Mouse (Mus musculus): ENCODE results near the gene Rapgefl1. TPM values are rescaled to one million over a fixed set of nuclear protein-coding genes. Genes with fewer than 3 reads are reported as not detected.

Gene Rapgefl1
- polyA plus RNA-seq, 1 experiment from 2014 or later, result 13.0 TPM

- H3K27me3 ChIP-seq, result no peaks in the 10 kb centered on the region
- no peaks in the 10 kb centered on the region for H3K9me3 ChIP-seq (replicated peaks)
- peaks cover 15% of the 10 kb centered on the region for H3K4me1 ChIP-seq
- H3K4me3 ChIP-seq (replicated peaks), result peak within 1 kb of the TSS; percentile 70
- peak within 1 kb of the TSS; percentile 93 for H3K27ac ChIP-seq (replicated peaks)
- peaks cover 18% of the 10 kb centered on the region for H3K36me3 ChIP-seq
- 8% methylated on average over 40 of the region's 41 CpGs for WGBS
- peak within 1 kb of the TSS; percentile 59 for H3K9ac ChIP-seq
- peak; percentile 93 for ATAC-seq (ENCODE audit: insufficient number of reproducible peaks, low FRiP score, low TSS enrichment, low read depth)
- peak within 1 kb of the TSS; percentile 72 for H3K4me2 ChIP-seq (replicated peaks)
Observed at GRCm38 (mm10) chr11:98863028-98863750, 26.6 kb downstream of the Rapgefl1 start, which contains the start of gene Wipf2. Gene Wipf2, plus strand, starts transcription at chr11:98863638.

GRCm38 (mm10) chr11:98863751-98864429, 27.3 kb downstream of the Rapgefl1 start:
- under 1% methylated on average over 33 of the region's 39 CpGs for WGBS
- peaks cover 15% of the 10 kb centered on the region for H3K4me1 ChIP-seq

GRCm38 (mm10) chr11:98867293-98867692, 30.7 kb downstream of the Rapgefl1 start:
- Histone ChIP-seq H3K4me1 (peaks cover 25% of the 10 kb centered on the region), H3K27me3 (no peaks in the 10 kb centered on the region), H3K4me3 (replicated peaks) (no peak overlapping the region), H3K27ac (replicated peaks) (no peak overlapping the region), H3K9me3 (replicated peaks) (no peaks in the 10 kb centered on the region), H3K4me2 (replicated peaks) (no peak overlapping the region), H3K36me3 (peaks cover 27% of the 10 kb centered on the region), H3K9ac (no peak overlapping the region)
- 84% methylated on average over 12 of the region's 12 CpGs for WGBS
- ATAC-seq (ENCODE audit: insufficient number of reproducible peaks, low FRiP score, low TSS enrichment, low read depth), result no peak

More at GRCm38 (mm10) chr11:98863751-98864429, 27.3 kb downstream of the Rapgefl1 start:
- peak overlapping the region; percentile 70 for H3K4me3 ChIP-seq (replicated peaks)
- no peaks in the 10 kb centered on the region for H3K9me3 ChIP-seq (replicated peaks)
- peak overlapping the region; percentile 59 for H3K9ac ChIP-seq
- peak overlapping the region; percentile 72 for H3K4me2 ChIP-seq (replicated peaks)
- H3K27ac ChIP-seq (replicated peaks), result peak overlapping the region; percentile 93
- peaks cover 19% of the 10 kb centered on the region for H3K36me3 ChIP-seq
- no peaks in the 10 kb centered on the region for H3K27me3 ChIP-seq
- peak; percentile 75 for ATAC-seq (ENCODE audit: insufficient number of reproducible peaks, low FRiP score, low TSS enrichment, low read depth)

GRCm38 (mm10) chr11:98869906-98870305, 33.3 kb downstream of the Rapgefl1 start:
- WGBS, result 86% methylated on average over 8 of the region's 8 CpGs
- H3K36me3 ChIP-seq, result peaks cover 32% of the 10 kb centered on the region
- no peak overlapping the region for H3K27ac ChIP-seq (replicated peaks)
- ATAC-seq (ENCODE audit: insufficient number of reproducible peaks, low FRiP score, low TSS enrichment, low read depth), result no peak
- no peak overlapping the region for H3K4me3 ChIP-seq (replicated peaks)
- peaks cover 13% of the 10 kb centered on the region for H3K4me1 ChIP-seq
- no peak overlapping the region for H3K4me2 ChIP-seq (replicated peaks)
- H3K9me3 ChIP-seq (replicated peaks), result no peaks in the 10 kb centered on the region
- no peak overlapping the region for H3K9ac ChIP-seq
- no peaks in the 10 kb centered on the region for H3K27me3 ChIP-seq

- WGBS, result 77% methylated on average over 5 of the region's 5 CpGs
- peaks cover 32% of the 10 kb centered on the region for H3K36me3 ChIP-seq
- ATAC-seq (ENCODE audit: insufficient number of reproducible peaks, low FRiP score, low TSS enrichment, low read depth), result no peak
Observed at GRCm38 (mm10) chr11:98870791-98871190, 34.2 kb downstream of the Rapgefl1 start.

GRCm38 (mm10) chr11:98871416-98871815, 34.8 kb downstream of the Rapgefl1 start:
- peaks cover 13% of the 10 kb centered on the region for H3K4me1 ChIP-seq
- H3K4me3 ChIP-seq (replicated peaks), result no peak overlapping the region
- peaks cover 30% of the 10 kb centered on the region for H3K36me3 ChIP-seq
- no peaks in the 10 kb centered on the region for H3K9me3 ChIP-seq (replicated peaks)
- H3K27ac ChIP-seq (replicated peaks), result peak overlapping the region; percentile 69
- H3K4me2 ChIP-seq (replicated peaks), result no peak overlapping the region
- H3K27me3 ChIP-seq, result no peaks in the 10 kb centered on the region
- ATAC-seq (ENCODE audit: insufficient number of reproducible peaks, low FRiP score, low TSS enrichment, low read depth), result no peak
- H3K9ac ChIP-seq, result no peak overlapping the region
- WGBS, result 46% methylated on average over 4 of the region's 4 CpGs

More at GRCm38 (mm10) chr11:98870791-98871190, 34.2 kb downstream of the Rapgefl1 start:
- Histone ChIP-seq H3K9ac (no peak overlapping the region), H3K27me3 (no peaks in the 10 kb centered on the region), H3K4me1 (peaks cover 13% of the 10 kb centered on the region), H3K9me3 (replicated peaks) (no peaks in the 10 kb centered on the region), H3K4me3 (replicated peaks) (no peak overlapping the region), H3K4me2 (replicated peaks) (no peak overlapping the region), H3K27ac (replicated peaks) (no peak overlapping the region)

GRCm38 (mm10) chr11:98872040-98872439, 35.5 kb downstream of the Rapgefl1 start:
- Histone ChIP-seq H3K4me3 (replicated peaks) (no peak overlapping the region), H3K9me3 (replicated peaks) (no peaks in the 10 kb centered on the region), H3K9ac (no peak overlapping the region), H3K27ac (replicated peaks) (peak overlapping the region; percentile 69), H3K36me3 (peaks cover 25% of the 10 kb centered on the region), H3K27me3 (no peaks in the 10 kb centered on the region), H3K4me2 (replicated peaks) (no peak overlapping the region), H3K4me1 (peaks cover 13% of the 10 kb centered on the region)
- 0 out of 2 replicates have a peak, but pooled peaks have one; percentile 56 for ATAC-seq (ENCODE audit: insufficient number of reproducible peaks, low FRiP score, low TSS enrichment, low read depth)
- WGBS, result 17% methylated on average over 4 of the region's 4 CpGs

GRCm38 (mm10) chr11:98873900-98874299, 37.3 kb downstream of the Rapgefl1 start:
- 91% methylated on average over 9 of the region's 9 CpGs for WGBS
- ATAC-seq (ENCODE audit: insufficient number of reproducible peaks, low FRiP score, low TSS enrichment, low read depth), result no peak

GRCm38 (mm10) chr11:98877001-98877400, 40.4 kb downstream of the Rapgefl1 start:
- Histone ChIP-seq H3K9me3 (replicated peaks) (no peaks in the 10 kb centered on the region), H3K27me3 (no peaks in the 10 kb centered on the region), H3K9ac (no peak overlapping the region), H3K4me1 (peaks cover 15% of the 10 kb centered on the region), H3K4me3 (replicated peaks) (no peak overlapping the region), H3K4me2 (replicated peaks) (no peak overlapping the region), H3K36me3 (peaks cover 8% of the 10 kb centered on the region), H3K27ac (replicated peaks) (no peak overlapping the region)
- ATAC-seq (ENCODE audit: insufficient number of reproducible peaks, low FRiP score, low TSS enrichment, low read depth), result no peak
- WGBS, result 86% methylated on average over 9 of the region's 9 CpGs

More at GRCm38 (mm10) chr11:98873900-98874299, 37.3 kb downstream of the Rapgefl1 start:
- Histone ChIP-seq H3K27ac (replicated peaks) (no peak overlapping the region), H3K27me3 (no peaks in the 10 kb centered on the region), H3K9ac (no peak overlapping the region), H3K9me3 (replicated peaks) (no peaks in the 10 kb centered on the region), H3K36me3 (peaks cover 12% of the 10 kb centered on the region; the same call in 1 of the 2 replicates), H3K4me1 (peaks cover 22% of the 10 kb centered on the region), H3K4me2 (replicated peaks) (no peak overlapping the region), H3K4me3 (replicated peaks) (no peak overlapping the region)

- Histone ChIP-seq H3K27ac (replicated peaks) (no peak overlapping the region), H3K27me3 (no peaks in the 10 kb centered on the region), H3K9me3 (replicated peaks) (no peaks in the 10 kb centered on the region), H3K4me3 (replicated peaks) (no peak overlapping the region), H3K4me2 (replicated peaks) (no peak overlapping the region), H3K9ac (no peak overlapping the region), H3K36me3 (peaks cover 74% of the 10 kb centered on the region), H3K4me1 (0 out of 2 replicates have a peak, but pooled peaks cover 11% of the 10 kb centered on the region)
- 96% methylated on average over 3 of the region's 3 CpGs for WGBS
- no peak for ATAC-seq (ENCODE audit: insufficient number of reproducible peaks, low FRiP score, low TSS enrichment, low read depth)
Observed at GRCm38 (mm10) chr11:98887703-98888102, 51.1 kb downstream of the Rapgefl1 start.

- Histone ChIP-seq H3K27ac (replicated peaks) (no peak overlapping the region), H3K4me1 (0 out of 2 replicates have a peak, but pooled peaks cover 11% of the 10 kb centered on the region), H3K4me2 (replicated peaks) (no peak overlapping the region), H3K9ac (no peak overlapping the region), H3K9me3 (replicated peaks) (no peaks in the 10 kb centered on the region), H3K4me3 (replicated peaks) (no peak overlapping the region), H3K36me3 (peaks cover 87% of the 10 kb centered on the region), H3K27me3 (no peaks in the 10 kb centered on the region)
- no peak for ATAC-seq (ENCODE audit: insufficient number of reproducible peaks, low FRiP score, low TSS enrichment, low read depth)
- 92% methylated on average over 4 of the region's 4 CpGs for WGBS
Observed at GRCm38 (mm10) chr11:98889077-98889476, 52.5 kb downstream of the Rapgefl1 start.

All from embryonic facial prominence, embryonic 15.5 days (tissue).